Mouse (Mus musculus) ES-CJ7 (cell line): Measurements from ENCODE around the gene Postn.

Experiments
- DNase-seq: peaks from one replicate; pipeline ENCODE4 v3.0.0; 2011; ENCODE audit warnings: low read depth, low spot score

The Postn gene

DNA sequence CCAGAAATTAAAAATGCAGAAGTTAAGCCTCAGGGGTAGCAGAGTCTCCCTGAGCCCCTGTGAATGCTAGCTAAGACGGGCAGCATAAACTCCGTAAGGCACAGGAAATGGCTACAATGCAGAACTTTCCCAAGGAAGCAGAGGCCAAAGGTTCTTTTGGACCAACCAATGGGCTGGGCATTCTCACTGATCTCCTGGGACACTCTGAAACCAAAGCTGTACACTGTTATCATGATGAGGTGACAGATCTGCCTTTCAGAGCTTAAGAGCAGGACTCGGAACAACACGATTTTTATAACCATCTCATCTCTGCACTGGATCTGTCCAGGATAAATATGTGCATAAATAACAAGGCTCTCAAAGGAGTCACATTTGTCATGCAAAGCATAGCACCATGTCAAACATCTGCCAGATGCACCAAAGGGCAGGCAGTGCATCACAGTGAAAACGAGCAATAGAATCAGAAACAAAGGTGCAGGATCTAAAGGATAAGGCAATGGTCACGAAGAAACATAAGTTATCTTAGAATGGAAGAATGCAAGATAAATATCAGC is 57.0 kb downstream of the Postn start:
- DNase-seq: no peak

- no peak for DNase-seq
These were observed 59.5 kb downstream of the Postn start for GRCm38 (mm10) chr3:54420189-54420928.

- DNase-seq: no peak
These were observed 60.1 kb downstream of the Postn start for GRCm38 (mm10) chr3:54420983-54421382.

- DNase-seq: peak; percentile 40
These were observed 60.8 kb downstream of the Postn start for GRCm38 (mm10) chr3:54421666-54422065.

DNA sequence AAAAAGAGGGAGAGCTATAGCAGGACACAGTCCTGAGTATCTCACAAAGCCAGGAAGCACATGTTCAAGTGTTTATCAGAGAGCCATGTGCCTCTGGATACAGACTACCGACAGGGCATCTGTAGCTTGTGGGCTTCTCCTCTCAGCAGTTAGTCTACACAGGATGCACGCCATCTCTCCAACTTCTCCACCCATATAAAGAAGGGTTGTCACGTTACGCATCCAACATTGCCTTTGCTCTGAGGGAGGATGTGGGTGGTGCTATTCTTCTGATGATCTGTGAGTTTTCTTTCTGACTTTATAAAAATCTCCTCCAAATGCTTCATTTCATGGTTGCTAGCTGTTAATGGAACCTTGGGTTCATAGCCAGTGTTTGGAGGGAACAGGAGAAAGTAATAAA is 63.2 kb downstream of the Postn start:
- no peak for DNase-seq

DNA sequence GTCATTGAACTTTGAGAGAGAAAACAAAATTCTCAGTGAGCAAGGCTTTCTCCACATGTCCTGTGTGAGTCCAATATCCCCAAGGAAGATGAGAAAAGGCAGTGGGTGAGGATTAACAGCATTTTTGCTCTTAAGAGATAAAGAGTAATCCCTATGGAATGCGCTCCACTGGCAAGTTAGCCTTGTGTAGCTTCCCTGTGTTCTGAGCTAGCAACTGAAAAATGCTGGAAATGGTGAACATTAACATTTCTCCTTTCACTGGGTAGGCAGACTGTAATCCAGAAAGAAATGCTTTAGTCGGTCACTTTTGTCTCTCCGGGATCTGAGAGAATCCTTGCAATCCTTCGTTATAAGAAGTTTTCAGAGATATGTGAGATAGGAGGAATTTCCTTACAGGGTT is 70.8 kb downstream of the Postn start:
- DNase-seq: no peak

DNA sequence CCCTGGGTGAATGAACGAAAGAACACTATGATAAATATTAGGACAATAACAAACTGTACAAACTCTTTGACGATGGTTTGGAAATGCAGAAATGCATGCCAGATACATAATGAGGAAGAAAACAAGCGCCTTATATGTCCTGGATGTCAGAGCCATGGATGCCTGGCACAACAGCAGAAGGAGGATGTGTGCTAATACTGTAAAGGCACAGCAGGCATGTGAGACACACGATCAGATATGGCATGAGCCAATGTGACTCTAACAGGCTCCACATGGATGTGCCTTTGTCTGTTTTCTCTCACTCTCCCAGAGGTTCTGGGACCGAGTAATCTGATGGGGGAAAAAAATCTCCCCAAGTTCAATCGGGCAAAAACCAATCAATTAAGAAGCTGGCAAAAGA is 71.3 kb downstream of the Postn start:
- DNase-seq: no peak

GRCm38 (mm10) chr3:54432605-54433004 is 71.7 kb downstream of the Postn start:
- no peak for DNase-seq

DNA sequence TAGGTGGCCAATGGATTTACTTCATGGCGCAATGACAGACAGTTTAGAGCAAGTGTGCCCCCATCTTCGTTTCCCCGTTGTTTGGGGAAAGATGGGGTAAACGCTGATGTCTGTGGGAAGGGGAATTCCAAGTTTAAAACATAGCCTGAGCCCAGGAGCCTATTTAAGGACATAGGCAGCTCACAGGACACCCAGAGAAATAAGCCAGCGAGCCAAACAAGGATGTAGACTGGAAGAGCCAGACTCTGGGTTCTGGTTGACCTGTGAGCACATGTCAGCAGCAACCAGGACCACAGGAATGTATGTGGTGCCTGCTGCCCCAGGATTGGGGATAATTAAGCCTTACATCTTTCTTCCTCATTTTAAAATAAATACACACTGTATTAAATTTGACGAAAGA is 73.7 kb downstream of the Postn start:
- no peak for DNase-seq

DNA sequence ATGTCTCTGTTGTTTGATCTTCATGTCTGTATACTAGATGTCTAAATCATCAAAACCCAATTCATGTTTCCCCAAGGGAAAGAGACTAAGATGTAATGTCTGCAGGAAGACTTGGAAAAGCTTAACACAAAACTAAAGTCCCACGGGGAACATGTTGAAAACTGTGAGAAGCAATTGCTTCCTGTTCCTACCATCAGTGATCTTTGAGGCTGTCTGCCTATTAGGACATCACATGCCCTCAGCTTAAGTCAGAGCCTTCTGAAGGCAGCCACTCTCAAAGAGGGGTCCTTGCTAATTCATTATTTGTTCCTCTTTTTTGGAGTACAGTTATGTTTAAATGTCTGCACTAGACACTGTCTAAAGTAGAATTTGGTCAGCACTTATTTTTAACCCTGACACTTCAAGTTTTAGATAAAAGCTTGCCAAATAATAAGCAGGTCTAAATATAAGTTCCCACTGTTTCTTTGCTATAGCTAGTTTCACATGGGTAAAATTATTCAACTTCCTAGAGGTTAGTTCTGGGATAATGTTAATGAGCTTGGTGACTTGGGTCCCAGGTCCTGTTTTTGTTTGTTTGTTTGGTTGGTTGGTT is 75.6 kb downstream of the Postn start:
- no peak for DNase-seq
